Mouse (Mus musculus) limb, embryonic 10.5 days (tissue): Measurements from ENCODE around the gene Smtn. TPM values are rescaled to one million over a fixed set of nuclear protein-coding genes. Genes with fewer than 3 reads are reported as not detected.

ENCODE experiments used
- DNase-seq: peaks from one replicate; pipeline ENCODE4 v3.0.0-alpha.2; 2017; ENCODE audit warnings: low spot score
- H3K27ac ChIP-seq: fragments of 300-500 bp; sonication (generic); 2 replicates; pipeline ENCODE4 v1.5.1; 2016; ENCODE audit warnings: mild to moderate bottlenecking
- H3K27me3 ChIP-seq: fragments of 300-500 bp; sonication (generic); 2 replicates; pipeline ENCODE4 v1.6.1; 2016; ENCODE audit warnings: low read depth, mild to moderate bottlenecking; ENCODE audit not compliant: poor library complexity, severe bottlenecking
- H3K36me3 ChIP-seq: fragments of 300-500 bp; sonication (generic); 2 replicates; pipeline ENCODE4 v1.6.1; 2016; ENCODE audit warnings: mild to moderate bottlenecking, moderate library complexity
- H3K4me1 ChIP-seq: fragments of 300-500 bp; sonication (generic); 2 replicates; pipeline ENCODE4 v1.6.1; 2016
- H3K4me3 ChIP-seq: fragments of 300-500 bp; sonication (generic); 2 replicates; pipeline ENCODE4 v1.5.1; 2016; ENCODE audit warnings: mild to moderate bottlenecking, moderate library complexity
- H3K9me3 ChIP-seq: fragments of 300-500 bp; sonication (generic); replicated peaks from 2 replicates; pipeline ENCODE4 v1.6.1; 2016; ENCODE audit warnings: mild to moderate bottlenecking
- WGBS: fragments of 180-500 bp; shearing (Covaris S2); methylation state at CpG from one replicate; pipeline ENCODE4 v1.1.7; 2016; 5-methylcytosine and 5-hydroxymethylcytosine counted together
- polyA plus RNA-seq: library from polyadenylated mRNA; unstranded; fragments of >200 nt; fragmentation: Nextera tagmentation; extraction: Ambion mirVana; gene quantifications from 2 replicates; pipeline ENCODE4 v1.2.1, GENCODE M21; 2016

The Smtn gene
- polyA plus RNA-seq, 1 experiment from 2014 or later, result 52.8 TPM

- H3K36me3 ChIP-seq, result peaks cover 74% of the 10 kb centered on the region
- H3K27ac ChIP-seq, result no peak overlapping the region
- no peak overlapping the region for H3K4me3 ChIP-seq
- no peaks in the 10 kb centered on the region for H3K9me3 ChIP-seq
- no peak for DNase-seq
- peaks cover 24% of the 10 kb centered on the region for H3K27me3 ChIP-seq
- 89% methylated on average over 23 of the region's 23 CpGs for WGBS
- H3K4me1 ChIP-seq, result peaks cover 14% of the 10 kb centered on the region
These were observed 18.8 kb downstream of the Smtn start for GRCm38 (mm10) chr11:3521339-3522224.

GRCm38 (mm10) chr11:3520919-3521318 is 19.5 kb downstream of the Smtn start:
- 83% methylated on average over 14 of the region's 14 CpGs for WGBS
- no peaks in the 10 kb centered on the region for H3K9me3 ChIP-seq
- H3K27me3 ChIP-seq, result peaks cover 31% of the 10 kb centered on the region
- no peak overlapping the region for H3K27ac ChIP-seq
- H3K36me3 ChIP-seq, result peaks cover 67% of the 10 kb centered on the region
- H3K4me1 ChIP-seq, result peaks cover 14% of the 10 kb centered on the region
- H3K4me3 ChIP-seq, result no peak overlapping the region
- no peak for DNase-seq

GRCm38 (mm10) chr11:3519756-3520398 is 20.5 kb downstream of the Smtn start:
- 82% methylated on average over 11 of the region's 11 CpGs for WGBS
- DNase-seq, result no peak
- no peaks in the 10 kb centered on the region for H3K9me3 ChIP-seq
- peaks cover 41% of the 10 kb centered on the region for H3K27me3 ChIP-seq
- H3K36me3 ChIP-seq, result peaks cover 57% of the 10 kb centered on the region
- H3K4me1 ChIP-seq, result peaks cover 18% of the 10 kb centered on the region
- no peak overlapping the region for H3K4me3 ChIP-seq
- H3K27ac ChIP-seq, result no peak overlapping the region

- H3K4me3 ChIP-seq, result no peak overlapping the region
- H3K36me3 ChIP-seq, result peaks cover 50% of the 10 kb centered on the region
- H3K9me3 ChIP-seq, result no peaks in the 10 kb centered on the region
- peaks cover 19% of the 10 kb centered on the region for H3K4me1 ChIP-seq
- DNase-seq, result no peak
- H3K27ac ChIP-seq, result no peak overlapping the region
- H3K27me3 ChIP-seq, result peaks cover 44% of the 10 kb centered on the region
- WGBS, result 65% methylated on average over 4 of the region's 4 CpGs
These were observed 21.2 kb downstream of the Smtn start for GRCm38 (mm10) chr11:3519051-3519726.

GRCm38 (mm10) chr11:3517846-3518732 is 22.3 kb downstream of the Smtn start:
- H3K4me1 ChIP-seq, result peaks cover 19% of the 10 kb centered on the region
- peaks cover 41% of the 10 kb centered on the region for H3K36me3 ChIP-seq
- WGBS, result 56% methylated on average over 13 of the region's 13 CpGs
- peak overlapping the region; percentile 46; the same call in 1 of the 2 replicates for H3K4me3 ChIP-seq
- H3K27me3 ChIP-seq, result peaks cover 44% of the 10 kb centered on the region
- no peak for DNase-seq
- no peaks in the 10 kb centered on the region for H3K9me3 ChIP-seq
- H3K27ac ChIP-seq, result no peak overlapping the region; the same call in 1 of the 2 replicates

GRCm38 (mm10) chr11:3516859-3517845 is 23.3 kb downstream of the Smtn start:
- Histone ChIP-seq H3K4me1 (peaks cover 19% of the 10 kb centered on the region), H3K36me3 (peaks cover 31% of the 10 kb centered on the region), H3K27ac (no peak overlapping the region; the same call in 1 of the 2 replicates), H3K4me3 (peak overlapping the region; percentile 46), H3K9me3 (no peaks in the 10 kb centered on the region), H3K27me3 (peaks cover 44% of the 10 kb centered on the region)
- peak; percentile 65 for DNase-seq
- WGBS, result 2% methylated on average over 50 of the region's 50 CpGs

GRCm38 (mm10) chr11:3516121-3516520 is 24.3 kb downstream of the Smtn start:
- H3K4me3 ChIP-seq, result no peak overlapping the region; the same call in 1 of the 2 replicates
- H3K9me3 ChIP-seq, result no peaks in the 10 kb centered on the region
- peaks cover 19% of the 10 kb centered on the region for H3K4me1 ChIP-seq
- DNase-seq, result no peak
- H3K27ac ChIP-seq, result no peak overlapping the region
- 73% methylated on average over 5 of the region's 5 CpGs for WGBS
- peaks cover 44% of the 10 kb centered on the region for H3K27me3 ChIP-seq
- peaks cover 21% of the 10 kb centered on the region for H3K36me3 ChIP-seq

GRCm38 (mm10) chr11:3515637-3516036 is 24.8 kb downstream of the Smtn start:
- Histone ChIP-seq H3K9me3 (no peaks in the 10 kb centered on the region), H3K27ac (no peak overlapping the region), H3K27me3 (peaks cover 44% of the 10 kb centered on the region), H3K4me3 (peak overlapping the region; percentile 61), H3K36me3 (peaks cover 16% of the 10 kb centered on the region), H3K4me1 (peaks cover 19% of the 10 kb centered on the region)
- WGBS, result 82% methylated on average over 4 of the region's 4 CpGs
- DNase-seq, result no peak

GRCm38 (mm10) chr11:3515216-3515615 is 25.2 kb downstream of the Smtn start:
- peaks cover 19% of the 10 kb centered on the region for H3K4me1 ChIP-seq
- H3K4me3 ChIP-seq, result peak overlapping the region; percentile 61
- peak overlapping the region; percentile 75 for H3K27ac ChIP-seq
- H3K9me3 ChIP-seq, result no peaks in the 10 kb centered on the region
- WGBS, result 9% methylated on average over 4 of the region's 4 CpGs
- no peak for DNase-seq
- peaks cover 12% of the 10 kb centered on the region for H3K36me3 ChIP-seq
- peaks cover 44% of the 10 kb centered on the region for H3K27me3 ChIP-seq

- Histone ChIP-seq H3K27ac (peak within 1 kb of the TSS; percentile 75), H3K27me3 (peaks cover 44% of the 10 kb centered on the region), H3K4me3 (peak within 1 kb of the TSS; percentile 61), H3K4me1 (peaks cover 19% of the 10 kb centered on the region), H3K36me3 (peaks cover 6% of the 10 kb centered on the region; the same call in 1 of the 2 replicates), H3K9me3 (no peaks in the 10 kb centered on the region)
- DNase-seq, result peak; percentile 85
- under 1% methylated on average over 26 of the region's 26 CpGs for WGBS
These were observed 25.8 kb downstream of the Smtn start, which contains the start of gene Selenom for GRCm38 (mm10) chr11:3514529-3515054. Gene Selenom (plus strand): TSS chr11:3514684.

GRCm38 (mm10) chr11:3513291-3513690 is 27.1 kb downstream of the Smtn start:
- 89% methylated on average over 6 of the region's 6 CpGs for WGBS

More at GRCm38 (mm10) chr11:3513291-3513690, 27.1 kb downstream of the Smtn start:
- no peak for DNase-seq
- Histone ChIP-seq H3K27me3 (peaks cover 45% of the 10 kb centered on the region), H3K27ac (no peak overlapping the region), H3K9me3 (no peaks in the 10 kb centered on the region), H3K36me3 (no peaks in the 10 kb centered on the region), H3K4me3 (no peak overlapping the region), H3K4me1 (peaks cover 19% of the 10 kb centered on the region)
